Mouse (Mus musculus) liver, adult 2 months (tissue): ENCODE data around the gene Pla2g12a. TPM values are rescaled to one million over a fixed set of nuclear protein-coding genes. Genes with fewer than 3 reads are reported as not detected.

ENCODE experiments used
- DNase-seq: peaks from one replicate; pipeline ENCODE4 v3.0.0-alpha.2; 2011; ENCODE audit warnings: low read depth, low spot score; ENCODE audit errors: extremely low read depth
- H3K27ac ChIP-seq: fragments of 200-500 bp; replicated peaks from 2 replicates; pipeline ENCODE4 v1.5.1; 2012; ENCODE audit warnings: low read depth, mild to moderate bottlenecking, control low read depth, inconsistent platforms, low read length; ENCODE audit not compliant: insufficient read depth
- H3K27me3 ChIP-seq: fragments of 200-500 bp; 2 replicates; pipeline ENCODE4 v1.6.1; 2012; ENCODE audit warnings: mild to moderate bottlenecking, moderate library complexity, low read length, inconsistent platforms; ENCODE audit not compliant: control insufficient read depth, insufficient read depth
- H3K36me3 ChIP-seq: fragments of 200-500 bp; 2 replicates; pipeline ENCODE4 v1.6.1; 2012; ENCODE audit warnings: low read length, inconsistent platforms; ENCODE audit not compliant: control insufficient read depth, insufficient read depth
- H3K4me1 ChIP-seq: fragments of 200-500 bp; 2 replicates; pipeline ENCODE4 v1.6.1; 2011; ENCODE audit warnings: low read length; ENCODE audit not compliant: control insufficient read depth, insufficient read depth
- H3K4me3 ChIP-seq: fragments of 200-500 bp; 2 replicates; pipeline ENCODE4 v1.5.1; 2011; ENCODE audit warnings: low read depth, mild to moderate bottlenecking, control low read depth, low read length, moderate library complexity; ENCODE audit not compliant: insufficient read depth
- H3K79me2 ChIP-seq: fragments of 200-500 bp; 2 replicates; pipeline ENCODE4 v1.6.1; 2012; ENCODE audit warnings: inconsistent platforms, mild to moderate bottlenecking, low read length, moderate library complexity; ENCODE audit not compliant: control insufficient read depth, insufficient read depth
- H3K9ac ChIP-seq: fragments of 200-500 bp; 2 replicates; pipeline ENCODE4 v1.6.1; 2012; ENCODE audit warnings: low read depth, mild to moderate bottlenecking, control low read depth, inconsistent platforms, low read length
- CTCF ChIP-seq: fragments of 200-500 bp; IDR thresholded peaks from 2 replicates; pipeline ENCODE4 v1.5.1; 2011; ENCODE audit warnings: low read depth, low read length, control low read depth
- POLR2A ChIP-seq: fragments of 200-500 bp; IDR thresholded peaks from 2 replicates; pipeline ENCODE4 v1.6.1; 2011; ENCODE audit warnings: low read length, control low read depth; ENCODE audit not compliant: insufficient read depth; ENCODE audit errors: extremely low read depth
- WGBS: fragments of 180-500 bp; shearing (Covaris S2); methylation state at CpG from one replicate; pipeline ENCODE4 v1.1.7; 2018; 5-methylcytosine and 5-hydroxymethylcytosine counted together
- polyA plus RNA-seq: library from polyadenylated mRNA; depleted of rRNA; stranded (reverse); fragments of >200 nt; gene quantifications from 2 replicates; pipeline ENCODE4 v1.2.3, GENCODE M21; 2012
- total RNA-seq: library from RNA; depleted of rRNA; stranded (reverse); fragments of >200 nt; gene quantifications from 2 replicates; pipeline ENCODE4 v1.2.3, GENCODE M21; 2014

Pla2g12a gene
- total and polyA plus RNA-seq, 2 experiments, result 11.2 to 23.4 TPM

DNA sequence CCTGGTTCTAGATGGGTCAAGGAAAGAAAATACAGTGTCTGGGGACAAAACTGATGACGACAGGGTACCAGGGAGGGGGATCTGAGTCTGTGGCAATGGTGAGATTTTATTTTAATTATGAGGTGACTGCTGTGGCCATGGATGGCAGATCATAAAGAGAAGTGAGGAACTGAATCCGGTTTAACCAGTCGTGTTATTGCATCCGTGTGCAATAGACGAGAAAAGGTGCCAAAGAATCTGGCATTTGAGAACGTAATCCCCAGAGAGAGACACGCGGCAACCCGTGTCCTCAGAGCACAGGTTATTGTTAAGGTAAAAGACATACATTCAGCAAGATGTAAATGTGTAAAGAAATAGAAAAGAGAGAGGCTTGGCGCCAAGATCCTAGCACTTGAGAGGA is 1.1 kb upstream of the Pla2g12a start:
- WGBS, result 70% methylated on average over 10 of the region's 10 CpGs
- Histone ChIP-seq H3K27ac (no peak overlapping the region), H3K4me3 (no peak overlapping the region), H3K9ac (no peak overlapping the region), H3K27me3 (no peaks in the 10 kb centered on the region), H3K79me2 (0 out of 2 replicates have a peak, but pooled peaks cover 3% of the 10 kb centered on the region), H3K36me3 (peaks cover 22% of the 10 kb centered on the region; the same call in 1 of the 2 replicates), H3K4me1 (peaks cover 3% of the 10 kb centered on the region; the same call in 1 of the 2 replicates)
- no peak for DNase-seq
- TF ChIP-seq POLR2A, result no peak
- TF ChIP-seq CTCF, result no peak

GRCm38 (mm10) chr3:129879131-129879757 is 838 bp downstream of the Pla2g12a start:
- peaks cover 5% of the 10 kb centered on the region for H3K4me1 ChIP-seq
- H3K27me3 ChIP-seq, result no peaks in the 10 kb centered on the region
- 0 out of 2 replicates have a peak, but pooled peaks cover 3% of the 10 kb centered on the region for H3K79me2 ChIP-seq
- peak overlapping the region; percentile 88 for H3K4me3 ChIP-seq
- TF ChIP-seq POLR2A, result no peak
- TF ChIP-seq CTCF, result no peak
- H3K36me3 ChIP-seq, result peaks cover 6% of the 10 kb centered on the region; the same call in 1 of the 2 replicates
- H3K27ac ChIP-seq, result no peak overlapping the region
- peak; percentile 93 for DNase-seq
- peak overlapping the region; percentile 85; the same call in 1 of the 2 replicates for H3K9ac ChIP-seq
- WGBS, result 2% methylated on average over 25 of the region's 25 CpGs

GRCm38 (mm10) chr3:129879913-129880312 is 1.5 kb downstream of the Pla2g12a start:
- Histone ChIP-seq H3K9ac (no peak overlapping the region), H3K27me3 (no peaks in the 10 kb centered on the region), H3K27ac (no peak overlapping the region), H3K79me2 (0 out of 2 replicates have a peak, but pooled peaks cover 3% of the 10 kb centered on the region), H3K4me1 (peaks cover 5% of the 10 kb centered on the region), H3K36me3 (peaks cover 3% of the 10 kb centered on the region; the same call in 1 of the 2 replicates), H3K4me3 (no peak overlapping the region)
- no peak for TF ChIP-seq CTCF
- no peak for TF ChIP-seq POLR2A
- 88% methylated on average over 2 of the region's 2 CpGs for WGBS
- DNase-seq, result no peak

DNA sequence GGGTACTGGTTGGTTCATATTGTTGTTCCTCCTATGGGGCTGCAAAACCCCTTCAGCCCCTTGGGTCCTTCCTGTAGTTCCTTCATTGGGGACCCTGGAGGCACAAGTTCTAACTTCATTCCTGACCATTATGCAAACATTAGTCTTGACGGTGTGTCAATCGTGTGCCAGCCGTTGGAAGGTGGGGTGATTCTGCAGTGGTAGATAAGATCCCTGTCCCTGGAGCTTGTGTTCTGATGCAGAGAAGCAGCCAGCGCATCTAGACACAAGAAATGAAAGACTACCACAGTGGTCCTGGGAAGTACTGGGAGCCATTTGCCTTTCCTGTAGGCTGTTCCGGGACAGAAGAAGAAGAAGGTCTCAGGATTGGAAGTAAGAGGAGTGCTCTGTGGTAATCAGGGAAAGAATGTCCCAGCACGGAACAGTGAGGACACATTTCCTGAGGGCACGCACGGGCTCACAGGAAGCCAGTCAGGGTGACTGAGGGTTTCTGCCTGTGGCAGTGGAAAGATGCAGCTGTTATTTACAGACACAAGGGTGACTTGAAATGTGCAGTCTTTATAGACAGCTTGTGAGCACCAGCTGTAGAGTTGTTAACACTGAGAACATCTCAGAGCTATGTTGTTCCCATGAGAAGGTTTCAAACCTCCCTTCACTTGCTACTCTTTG is 2.7 kb downstream of the Pla2g12a start:
- TF ChIP-seq CTCF (no peak), POLR2A (no peak)
- WGBS, result 53% methylated on average over 8 of the region's 8 CpGs
- Histone ChIP-seq H3K4me3 (no peak overlapping the region), H3K9ac (no peak overlapping the region), H3K4me1 (peaks cover 8% of the 10 kb centered on the region), H3K36me3 (no peaks in the 10 kb centered on the region), H3K27me3 (no peaks in the 10 kb centered on the region), H3K79me2 (0 out of 2 replicates have a peak, but pooled peaks cover 3% of the 10 kb centered on the region), H3K27ac (no peak overlapping the region)
- no peak for DNase-seq

- 0 out of 2 replicates have a peak, but pooled peaks cover 3% of the 10 kb centered on the region for H3K79me2 ChIP-seq
- DNase-seq, result no peak
- no peak overlapping the region for H3K9ac ChIP-seq
- no peak overlapping the region for H3K4me3 ChIP-seq
- 62% methylated on average over 9 of the region's 9 CpGs for WGBS
- H3K36me3 ChIP-seq, result no peaks in the 10 kb centered on the region; the same call in 1 of the 2 replicates
- no peaks in the 10 kb centered on the region for H3K27me3 ChIP-seq
- peaks cover 16% of the 10 kb centered on the region for H3K4me1 ChIP-seq
- H3K27ac ChIP-seq, result no peak overlapping the region
- no peak for TF ChIP-seq POLR2A
- TF ChIP-seq CTCF, result no peak
Measured at GRCm38 (mm10) chr3:129885577-129885976, 7.2 kb downstream of the Pla2g12a start.

DNA sequence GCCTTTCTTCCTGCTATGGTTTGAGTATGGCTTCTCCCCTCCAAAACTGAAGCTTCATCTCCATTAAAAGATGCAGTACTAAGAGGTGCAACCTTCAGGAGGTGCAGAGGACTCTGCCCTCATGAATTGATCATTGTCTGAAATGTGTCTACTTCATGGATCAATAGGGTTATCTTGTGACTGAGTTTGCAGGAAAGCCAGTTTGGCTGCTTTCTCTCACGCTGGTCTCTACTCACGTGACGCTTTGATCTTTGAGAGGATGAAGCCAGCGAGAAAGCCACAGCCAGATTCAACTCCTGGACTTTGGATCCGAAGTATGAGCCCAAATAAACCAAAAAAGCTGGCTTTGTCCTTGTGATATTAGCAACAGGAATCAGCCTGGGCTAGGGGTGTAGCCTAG is 8.0 kb downstream of the Pla2g12a start:
- Histone ChIP-seq H3K4me3 (no peak overlapping the region), H3K79me2 (no peaks in the 10 kb centered on the region), H3K9ac (no peak overlapping the region), H3K27me3 (no peaks in the 10 kb centered on the region), H3K4me1 (peaks cover 16% of the 10 kb centered on the region), H3K36me3 (no peaks in the 10 kb centered on the region; the same call in 1 of the 2 replicates), H3K27ac (peak overlapping the region; percentile 87)
- peak; percentile 100 for DNase-seq
- TF ChIP-seq CTCF (no peak), POLR2A (no peak)
- 28% methylated on average over 5 of the region's 5 CpGs for WGBS
